Mouse (Mus musculus) liver, adult 2 months (tissue): ENCODE measurements around the gene Wwox. TPM values are rescaled to one million over a fixed set of nuclear protein-coding genes. Genes with fewer than 3 reads are reported as not detected.

ENCODE experiments used
- DNase-seq: peaks from one replicate; pipeline ENCODE4 v3.0.0-alpha.2; 2011; ENCODE audit warnings: low read depth, low spot score; ENCODE audit errors: extremely low read depth
- H3K27ac ChIP-seq: fragments of 200-500 bp; replicated peaks from 2 replicates; pipeline ENCODE4 v1.5.1; 2012; ENCODE audit warnings: low read depth, mild to moderate bottlenecking, control low read depth, inconsistent platforms, low read length; ENCODE audit not compliant: insufficient read depth
- H3K27me3 ChIP-seq: fragments of 200-500 bp; 2 replicates; pipeline ENCODE4 v1.6.1; 2012; ENCODE audit warnings: mild to moderate bottlenecking, moderate library complexity, low read length, inconsistent platforms; ENCODE audit not compliant: control insufficient read depth, insufficient read depth
- H3K36me3 ChIP-seq: fragments of 200-500 bp; 2 replicates; pipeline ENCODE4 v1.6.1; 2012; ENCODE audit warnings: low read length, inconsistent platforms; ENCODE audit not compliant: control insufficient read depth, insufficient read depth
- H3K4me1 ChIP-seq: fragments of 200-500 bp; 2 replicates; pipeline ENCODE4 v1.6.1; 2011; ENCODE audit warnings: low read length; ENCODE audit not compliant: control insufficient read depth, insufficient read depth
- H3K4me3 ChIP-seq: fragments of 200-500 bp; 2 replicates; pipeline ENCODE4 v1.5.1; 2011; ENCODE audit warnings: low read depth, mild to moderate bottlenecking, control low read depth, low read length, moderate library complexity; ENCODE audit not compliant: insufficient read depth
- H3K79me2 ChIP-seq: fragments of 200-500 bp; 2 replicates; pipeline ENCODE4 v1.6.1; 2012; ENCODE audit warnings: inconsistent platforms, mild to moderate bottlenecking, low read length, moderate library complexity; ENCODE audit not compliant: control insufficient read depth, insufficient read depth
- H3K9ac ChIP-seq: fragments of 200-500 bp; 2 replicates; pipeline ENCODE4 v1.6.1; 2012; ENCODE audit warnings: low read depth, mild to moderate bottlenecking, control low read depth, inconsistent platforms, low read length
- CTCF ChIP-seq: fragments of 200-500 bp; IDR thresholded peaks from 2 replicates; pipeline ENCODE4 v1.5.1; 2011; ENCODE audit warnings: low read depth, low read length, control low read depth
- POLR2A ChIP-seq: fragments of 200-500 bp; IDR thresholded peaks from 2 replicates; pipeline ENCODE4 v1.6.1; 2011; ENCODE audit warnings: low read length, control low read depth; ENCODE audit not compliant: insufficient read depth; ENCODE audit errors: extremely low read depth
- WGBS: fragments of 180-500 bp; shearing (Covaris S2); methylation state at CpG from one replicate; pipeline ENCODE4 v1.1.7; 2018; 5-methylcytosine and 5-hydroxymethylcytosine counted together
- polyA plus RNA-seq: library from polyadenylated mRNA; depleted of rRNA; stranded (reverse); fragments of >200 nt; gene quantifications from 2 replicates; pipeline ENCODE4 v1.2.3, GENCODE M21; 2012
- total RNA-seq: library from RNA; depleted of rRNA; stranded (reverse); fragments of >200 nt; gene quantifications from 2 replicates; pipeline ENCODE4 v1.2.3, GENCODE M21; 2014

Wwox gene
- total and polyA plus RNA-seq, 2 experiments, result 7.2 to 10.0 TPM

- peaks cover 5% of the 10 kb centered on the region for H3K4me1 ChIP-seq
- 92% methylated on average over 5 of the region's 5 CpGs for WGBS
- H3K27ac ChIP-seq, result no peak overlapping the region
- H3K4me3 ChIP-seq, result no peak overlapping the region
- H3K27me3 ChIP-seq, result no peaks in the 10 kb centered on the region
- TF ChIP-seq CTCF (no peak), POLR2A (no peak)
- H3K79me2 ChIP-seq, result no peaks in the 10 kb centered on the region
- H3K36me3 ChIP-seq, result no peaks in the 10 kb centered on the region
- no peak for DNase-seq
- no peak overlapping the region for H3K9ac ChIP-seq
Measured at GRCm38 (mm10) chr8:114703517-114703916, 264.1 kb downstream of the Wwox start.

GRCm38 (mm10) chr8:114707538-114708138 lies 268.2 kb downstream of the Wwox start:
- WGBS, result 86% methylated on average over 15 of the region's 15 CpGs

GRCm38 (mm10) chr8:114715318-114716070 lies 276.0 kb downstream of the Wwox start:
- WGBS, result 77% methylated on average over 13 of the region's 13 CpGs

More at GRCm38 (mm10) chr8:114707538-114708138, 268.2 kb downstream of the Wwox start:
- H3K27me3 ChIP-seq, result no peaks in the 10 kb centered on the region
- 0 out of 2 replicates have a peak, but pooled peaks cover 3% of the 10 kb centered on the region for H3K36me3 ChIP-seq
- no peak for TF ChIP-seq CTCF
- H3K9ac ChIP-seq, result no peak overlapping the region
- DNase-seq, result no peak
- peaks cover 5% of the 10 kb centered on the region for H3K4me1 ChIP-seq
- H3K4me3 ChIP-seq, result no peak overlapping the region
- H3K79me2 ChIP-seq, result no peaks in the 10 kb centered on the region
- H3K27ac ChIP-seq, result no peak overlapping the region

GRCm38 (mm10) chr8:114716546-114717255 lies 277.2 kb downstream of the Wwox start:
- H3K27me3 ChIP-seq, result no peaks in the 10 kb centered on the region
- 0 out of 2 replicates have a peak, but pooled peaks cover 3% of the 10 kb centered on the region for H3K36me3 ChIP-seq
- peak; percentile 98 for DNase-seq
- peaks cover 6% of the 10 kb centered on the region; the same call in 1 of the 2 replicates for H3K4me1 ChIP-seq
- TF ChIP-seq CTCF, result no peak
- no peak for TF ChIP-seq POLR2A
- no peak overlapping the region for H3K27ac ChIP-seq
- H3K79me2 ChIP-seq, result no peaks in the 10 kb centered on the region
- no peak overlapping the region for H3K9ac ChIP-seq
- 60% methylated on average over 14 of the region's 14 CpGs for WGBS
- no peak overlapping the region for H3K4me3 ChIP-seq

More at GRCm38 (mm10) chr8:114715318-114716070, 276.0 kb downstream of the Wwox start:
- Histone ChIP-seq H3K27me3 (no peaks in the 10 kb centered on the region), H3K4me1 (peaks cover 6% of the 10 kb centered on the region; the same call in 1 of the 2 replicates), H3K36me3 (0 out of 2 replicates have a peak, but pooled peaks cover 3% of the 10 kb centered on the region), H3K27ac (no peak overlapping the region), H3K9ac (no peak overlapping the region), H3K4me3 (no peak overlapping the region), H3K79me2 (no peaks in the 10 kb centered on the region)
- DNase-seq, result peak; percentile 14
- TF ChIP-seq POLR2A (no peak), CTCF (peak; percentile 69)

GRCm38 (mm10) chr8:114718821-114719220 lies 279.4 kb downstream of the Wwox start:
- DNase-seq, result no peak
- TF ChIP-seq POLR2A, result no peak
- TF ChIP-seq CTCF, result no peak
- Histone ChIP-seq H3K79me2 (no peaks in the 10 kb centered on the region), H3K27ac (no peak overlapping the region), H3K36me3 (no peaks in the 10 kb centered on the region), H3K4me1 (peaks cover 6% of the 10 kb centered on the region; the same call in 1 of the 2 replicates), H3K27me3 (no peaks in the 10 kb centered on the region), H3K9ac (no peak overlapping the region), H3K4me3 (no peak overlapping the region)
- 97% methylated on average over 4 of the region's 4 CpGs for WGBS
